Mouse (Mus musculus) bone marrow macrophage, adult 2 months (primary cell): ENCODE data around the gene Sdk2. TPM values are rescaled to one million over a fixed set of nuclear protein-coding genes. Genes with fewer than 3 reads are reported as not detected.

Source experiments
- H3K27ac ChIP-seq: 2 replicates; pipeline ENCODE4 v1.5.1; 2012; ENCODE audit warnings: low read depth, low read length; ENCODE audit not compliant: insufficient read depth
- H3K4me1 ChIP-seq: 2 replicates; pipeline ENCODE4 v1.6.1; 2012; ENCODE audit warnings: low read length; ENCODE audit not compliant: control insufficient read depth, insufficient read depth
- H3K4me3 ChIP-seq: 2 replicates; pipeline ENCODE4 v1.5.1; 2012; ENCODE audit warnings: mild to moderate bottlenecking, low read length, moderate library complexity; ENCODE audit not compliant: insufficient read depth
- CTCF ChIP-seq: IDR thresholded peaks from 2 replicates; pipeline ENCODE4 v1.5.1; 2012; ENCODE audit warnings: low read depth, mild to moderate bottlenecking, low read length, moderate library complexity
- POLR2A ChIP-seq: IDR thresholded peaks from 2 replicates; pipeline ENCODE4 v1.6.1; 2012; ENCODE audit warnings: mild to moderate bottlenecking, low read depth, low read length, borderline replicate concordance
- polyA plus RNA-seq: library from polyadenylated mRNA; stranded (reverse); fragments of >200 nt; gene quantifications from 2 replicates; pipeline ENCODE4 v1.2.4, GENCODE M21; 2012; ENCODE audit not compliant: missing spikeins, insufficient read depth, insufficient read length

Sdk2 gene
- polyA plus RNA-seq, 1 experiment: not detected

DNA sequence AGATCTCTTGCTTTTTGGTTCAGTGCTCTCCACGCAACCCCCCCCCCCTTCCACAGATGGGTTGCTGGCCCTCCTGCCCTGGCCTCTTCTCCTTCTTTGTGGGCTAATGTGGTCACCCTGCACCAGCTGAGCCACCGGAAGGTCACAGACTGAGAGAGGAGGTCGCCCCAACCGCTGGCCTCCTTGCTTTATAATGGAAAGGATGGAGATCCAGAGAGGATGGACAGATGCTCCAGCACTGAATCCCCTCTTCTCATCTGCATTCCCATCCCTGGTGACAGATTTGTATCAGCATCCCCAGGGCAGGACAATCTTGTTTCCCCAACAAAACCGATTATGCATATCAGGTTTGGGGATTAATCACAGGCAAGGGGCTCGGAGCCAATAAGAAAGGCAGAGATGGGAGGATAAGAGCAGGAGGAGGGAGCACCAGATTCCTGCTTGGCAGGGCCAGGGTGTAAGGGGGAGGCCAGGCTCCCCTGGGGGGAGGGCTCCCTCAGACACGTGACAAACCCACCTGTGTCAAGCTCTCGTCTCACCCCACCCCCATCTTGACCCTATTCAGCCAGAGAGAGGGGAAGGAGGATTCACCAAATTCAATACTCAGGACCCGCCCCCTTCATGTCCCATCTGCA, 124.6 kb downstream of the Sdk2 start:
- TF ChIP-seq POLR2A (no peak), CTCF (no peak)
- Histone ChIP-seq H3K4me1 (no peaks in the 10 kb centered on the region), H3K4me3 (no peak overlapping the region), H3K27ac (no peak overlapping the region)

DNA sequence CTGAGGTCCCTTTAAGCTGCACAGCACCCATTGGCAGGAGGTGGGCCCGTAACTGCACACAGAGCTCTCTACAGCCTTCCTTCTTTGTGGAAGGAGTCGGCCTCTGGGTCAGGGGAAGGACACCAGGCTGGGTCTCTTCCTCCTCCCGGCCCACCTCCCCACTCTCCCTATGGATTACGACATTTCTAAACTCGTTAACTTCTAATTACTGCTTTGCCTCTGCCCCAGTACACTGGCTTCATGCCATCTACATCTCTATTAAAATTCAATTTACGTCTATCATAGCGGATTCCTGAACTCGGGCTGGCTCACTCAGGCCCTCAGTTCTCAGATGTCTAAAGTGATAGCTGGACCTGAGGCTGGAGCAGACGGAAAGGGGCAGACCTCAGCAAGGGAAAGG, 133.2 kb downstream of the Sdk2 start:
- no peaks in the 10 kb centered on the region for H3K4me1 ChIP-seq
- TF ChIP-seq POLR2A: no peak
- no peak for TF ChIP-seq CTCF
- H3K27ac ChIP-seq: no peak overlapping the region
- no peak overlapping the region for H3K4me3 ChIP-seq

DNA sequence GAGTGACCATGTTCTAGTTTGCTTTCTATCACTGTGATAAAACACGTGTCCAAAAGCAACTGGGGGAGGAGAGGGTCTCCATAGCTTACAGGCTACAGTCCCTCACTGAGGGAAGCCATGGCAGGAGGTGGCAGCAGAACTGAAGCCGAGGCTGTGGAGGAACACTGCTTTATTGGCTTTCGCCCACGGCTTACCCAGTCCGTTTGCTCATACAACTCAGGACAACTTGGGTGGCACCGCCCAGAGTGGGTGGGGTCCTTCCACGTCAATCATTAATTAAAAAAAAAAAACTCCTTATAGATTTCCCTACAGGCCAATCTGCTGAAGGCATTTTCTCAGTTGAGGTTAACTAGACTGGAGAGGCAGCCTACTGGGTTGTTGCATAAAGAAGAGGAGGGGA, 133.9 kb downstream of the Sdk2 start:
- TF ChIP-seq CTCF: no peak
- no peak for TF ChIP-seq POLR2A

DNA sequence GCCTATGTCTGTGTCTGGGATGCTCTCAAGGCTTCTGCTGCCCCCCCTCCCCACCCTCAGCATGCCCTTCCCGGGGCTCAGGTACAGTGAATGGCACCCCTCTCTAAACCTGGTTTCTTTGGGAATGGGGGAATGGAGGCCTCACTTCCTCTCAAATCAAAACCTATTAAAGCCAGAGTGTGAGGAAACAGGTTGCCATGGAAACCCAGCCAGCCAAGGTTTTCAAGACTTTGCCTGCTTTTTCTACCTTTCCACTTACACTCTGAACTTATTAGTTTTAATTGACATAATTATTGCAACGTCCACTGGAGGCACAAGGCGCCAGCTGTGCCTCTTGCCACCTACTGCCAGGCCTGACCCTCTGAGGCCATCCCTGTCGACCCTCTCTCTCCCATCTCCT, 135.1 kb downstream of the Sdk2 start:
- H3K4me3 ChIP-seq: no peak overlapping the region
- TF ChIP-seq CTCF: no peak
- no peak for TF ChIP-seq POLR2A
- no peaks in the 10 kb centered on the region for H3K4me1 ChIP-seq
- H3K27ac ChIP-seq: no peak overlapping the region

More for the DNA sequence above, 133.9 kb downstream of the Sdk2 start:
- no peak overlapping the region for H3K4me3 ChIP-seq
- H3K27ac ChIP-seq: no peak overlapping the region
- no peaks in the 10 kb centered on the region for H3K4me1 ChIP-seq

DNA sequence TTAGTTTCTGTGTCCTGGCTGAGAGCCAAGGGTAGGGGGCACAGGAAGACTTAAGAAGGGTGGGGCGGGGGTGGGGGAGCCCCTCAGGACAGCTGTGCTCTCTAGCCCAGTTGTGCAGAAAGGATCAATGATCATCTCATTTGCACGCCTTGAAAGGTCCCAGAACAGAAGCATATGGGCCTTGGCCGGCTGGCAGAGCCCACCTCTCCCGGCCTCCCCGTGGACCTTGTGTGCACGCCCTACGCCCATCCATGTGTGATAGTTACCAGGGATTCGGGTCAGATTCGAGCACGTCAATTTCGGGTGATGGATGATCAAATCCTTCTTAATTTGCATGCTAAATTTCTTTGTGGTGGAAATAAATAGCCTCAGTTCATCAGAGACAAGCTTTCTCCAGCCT, 136.7 kb downstream of the Sdk2 start:
- H3K4me1 ChIP-seq: no peaks in the 10 kb centered on the region
- H3K27ac ChIP-seq: no peak overlapping the region
- no peak for TF ChIP-seq POLR2A
- no peak for TF ChIP-seq CTCF
- no peak overlapping the region for H3K4me3 ChIP-seq

DNA sequence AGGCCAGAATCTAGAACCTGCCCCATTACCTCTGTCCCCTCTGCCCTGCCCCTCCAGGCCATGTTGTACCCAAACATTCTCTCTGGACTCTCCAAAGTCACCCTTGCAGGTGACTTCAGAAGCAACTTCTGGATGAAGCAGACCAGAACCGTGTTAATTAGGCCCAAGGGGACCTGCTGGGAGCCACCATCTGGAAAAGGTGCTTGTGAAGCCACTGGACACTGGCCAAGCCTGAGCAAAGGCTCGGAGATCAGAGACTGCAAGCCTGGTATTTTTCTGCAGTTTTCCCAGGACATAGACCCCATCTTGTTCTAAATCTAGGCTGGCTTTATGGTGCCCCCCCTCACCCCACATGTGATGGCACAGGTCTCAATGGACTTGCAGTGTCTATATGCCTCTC, 138.0 kb downstream of the Sdk2 start:
- Histone ChIP-seq H3K27ac (no peak overlapping the region), H3K4me1 (no peaks in the 10 kb centered on the region), H3K4me3 (no peak overlapping the region)
- TF ChIP-seq POLR2A (no peak), CTCF (no peak)

DNA sequence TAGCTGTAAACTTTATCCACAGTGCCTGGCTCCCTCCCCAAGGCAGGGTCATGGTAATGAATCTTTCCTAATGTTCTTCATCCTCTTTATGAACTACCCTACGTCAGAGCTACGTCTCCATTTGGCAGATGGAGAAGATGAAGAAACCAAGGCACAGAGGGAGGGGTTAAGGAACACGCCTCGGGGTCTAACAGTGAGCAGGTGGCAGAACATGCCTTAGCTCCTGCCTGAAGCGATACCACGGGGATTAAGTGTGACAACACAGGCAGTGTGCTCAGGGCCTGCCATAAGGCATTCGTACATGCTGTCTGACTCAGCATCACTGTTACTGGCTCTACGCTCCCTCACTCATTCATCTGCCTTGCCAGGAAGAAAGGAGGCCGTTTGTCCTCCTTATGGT, 138.6 kb downstream of the Sdk2 start:
- no peak for TF ChIP-seq POLR2A
- TF ChIP-seq CTCF: no peak

DNA sequence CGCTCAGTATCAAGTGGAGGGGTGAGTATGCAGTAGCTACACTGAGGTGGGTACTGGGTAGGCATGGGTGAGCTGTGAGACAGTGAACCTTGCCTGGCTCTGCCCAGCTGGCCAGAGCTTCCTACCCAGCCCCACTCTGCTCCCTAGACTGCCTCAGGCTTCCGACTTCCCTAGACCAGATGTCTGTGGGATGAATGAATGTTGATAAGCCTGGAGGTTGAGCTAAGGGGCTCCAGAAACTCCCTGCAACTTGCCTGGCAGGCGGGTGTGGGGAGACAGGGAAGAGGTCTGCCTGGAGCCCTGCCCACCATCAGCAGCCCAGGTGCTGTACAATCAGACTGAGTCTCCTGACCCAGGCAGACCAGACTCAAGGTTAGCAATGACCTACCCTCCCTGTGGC, 139.0 kb downstream of the Sdk2 start:
- H3K4me1 ChIP-seq: no peaks in the 10 kb centered on the region
- no peak overlapping the region for H3K4me3 ChIP-seq
- H3K27ac ChIP-seq: no peak overlapping the region
- TF ChIP-seq POLR2A (no peak), CTCF (no peak)

More for the DNA sequence above, 138.6 kb downstream of the Sdk2 start:
- H3K27ac ChIP-seq: no peak overlapping the region
- no peaks in the 10 kb centered on the region for H3K4me1 ChIP-seq
- H3K4me3 ChIP-seq: no peak overlapping the region

DNA sequence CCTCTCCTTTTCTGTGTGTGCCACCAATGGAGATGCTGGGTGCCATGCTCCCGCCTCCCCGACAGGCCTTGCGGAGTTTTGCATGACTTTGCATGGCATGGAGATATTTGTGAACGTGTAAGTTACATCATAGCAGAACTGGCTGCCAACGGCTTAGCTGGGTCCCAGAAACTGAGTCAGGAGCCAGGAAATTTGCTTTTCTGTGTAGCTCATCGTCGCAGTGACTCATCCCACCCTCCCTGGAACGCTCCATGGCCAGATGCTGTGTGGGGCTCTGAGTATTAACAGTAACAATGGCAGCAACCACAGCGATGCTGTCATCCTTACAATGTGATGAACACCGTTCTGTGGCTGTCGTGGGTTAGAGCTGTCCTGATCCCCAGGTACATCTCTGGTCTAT, 139.6 kb downstream of the Sdk2 start:
- no peaks in the 10 kb centered on the region for H3K4me1 ChIP-seq
- H3K4me3 ChIP-seq: no peak overlapping the region
- H3K27ac ChIP-seq: no peak overlapping the region
- TF ChIP-seq POLR2A (no peak), CTCF (no peak)

DNA sequence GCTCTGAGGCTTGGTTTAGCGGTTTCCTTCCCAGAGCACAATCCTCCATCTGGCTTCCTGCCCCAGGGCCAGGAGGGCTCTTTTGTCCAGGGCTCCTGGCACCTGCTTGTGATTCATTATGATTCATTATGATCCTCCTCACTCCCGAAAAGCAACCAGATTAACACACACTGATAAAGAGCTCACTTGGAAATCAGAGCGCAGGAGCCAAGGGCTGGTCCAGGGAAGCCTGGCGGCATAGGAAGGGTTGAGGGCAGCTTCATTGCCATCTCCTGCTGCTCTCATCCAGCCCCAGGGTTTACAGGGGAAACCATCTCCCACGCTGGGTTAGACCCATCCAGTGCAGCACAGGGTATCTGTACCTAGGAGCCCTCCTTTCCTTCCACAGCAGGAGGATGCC, 143.7 kb downstream of the Sdk2 start:
- H3K4me1 ChIP-seq: no peaks in the 10 kb centered on the region
- TF ChIP-seq POLR2A (no peak), CTCF (no peak)
- H3K4me3 ChIP-seq: no peak overlapping the region
- no peak overlapping the region for H3K27ac ChIP-seq
